Mouse (Mus musculus) midbrain, embryonic 10.5 days (tissue): ENCODE measurements around the gene Vmn2r104. TPM values are rescaled to one million over a fixed set of nuclear protein-coding genes. Genes with fewer than 3 reads are reported as not detected.

Experiments used
- DNase-seq: peaks from one replicate; pipeline ENCODE4 v3.0.0-alpha.2; 2017; ENCODE audit warnings: low spot score
- H3K27ac ChIP-seq: fragments of 300-500 bp; sonication (generic); replicated peaks from 2 replicates; pipeline ENCODE4 v1.5.1; 2016; ENCODE audit warnings: mild to moderate bottlenecking
- H3K27me3 ChIP-seq: fragments of 300-500 bp; sonication (generic); 2 replicates; pipeline ENCODE4 v1.6.1; 2016; ENCODE audit warnings: low read depth, mild to moderate bottlenecking; ENCODE audit not compliant: poor library complexity, severe bottlenecking
- H3K36me3 ChIP-seq: fragments of 300-500 bp; sonication (generic); 2 replicates; pipeline ENCODE4 v1.6.1; 2016; ENCODE audit warnings: mild to moderate bottlenecking, moderate library complexity
- H3K4me1 ChIP-seq: fragments of 300-500 bp; sonication (generic); 2 replicates; pipeline ENCODE4 v1.6.1; 2016
- H3K4me3 ChIP-seq: fragments of 300-500 bp; sonication (generic); 2 replicates; pipeline ENCODE4 v1.5.1; 2016; ENCODE audit warnings: mild to moderate bottlenecking, moderate library complexity
- H3K9me3 ChIP-seq: fragments of 300-500 bp; sonication (generic); replicated peaks from 2 replicates; pipeline ENCODE4 v1.6.1; 2016; ENCODE audit warnings: mild to moderate bottlenecking
- WGBS: fragments of 180-500 bp; shearing (Covaris S2); methylation state at CpG from one replicate; pipeline ENCODE4 v1.1.7; 2016; 5-methylcytosine and 5-hydroxymethylcytosine counted together
- polyA plus RNA-seq: library from polyadenylated mRNA; unstranded; fragments of >200 nt; fragmentation: Nextera tagmentation; extraction: Ambion mirVana; gene quantifications from 2 replicates; pipeline ENCODE4 v1.2.1, GENCODE M21; 2016

Gene Vmn2r104
- not detected in 2 replicates for polyA plus RNA-seq

DNA sequence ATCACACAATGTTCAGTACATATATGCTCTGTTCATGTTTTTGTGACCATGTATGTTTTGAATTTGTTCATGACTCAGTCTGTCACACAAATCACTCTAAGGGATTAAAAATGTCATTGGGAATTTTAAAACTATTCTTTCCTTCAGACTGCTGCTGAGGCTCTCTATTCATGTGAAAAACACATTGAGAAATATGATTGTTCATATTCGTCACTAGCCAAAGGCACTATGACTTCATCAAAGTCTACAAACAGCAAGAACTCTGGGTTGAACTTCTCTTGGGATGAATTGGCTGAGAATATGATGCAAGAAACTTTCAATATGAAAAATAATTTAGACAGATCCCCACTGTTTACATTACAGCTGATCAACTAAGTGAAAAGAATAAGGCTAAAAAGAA lies at the start of gene Vmn2r104:
Vmn2r104 (minus strand) TSS at position 101 of the 400 bp plus-strand sequence.
- H3K36me3 ChIP-seq, result no peaks in the 10 kb centered on the region
- H3K27me3 ChIP-seq, result no peaks in the 10 kb centered on the region
- peaks cover 55% of the 10 kb centered on the region for H3K9me3 ChIP-seq
- H3K27ac ChIP-seq, result no peak within 1 kb of the TSS
- no peaks in the 10 kb centered on the region for H3K4me1 ChIP-seq
- DNase-seq, result no peak
- H3K4me3 ChIP-seq, result no peak within 1 kb of the TSS
- 89% methylated on average over 1 of the region's 1 CpGs for WGBS

- no peaks in the 10 kb centered on the region for H3K4me1 ChIP-seq
- no peak overlapping the region for H3K4me3 ChIP-seq
- peaks cover 41% of the 10 kb centered on the region for H3K9me3 ChIP-seq
- H3K27ac ChIP-seq, result no peak overlapping the region
- H3K36me3 ChIP-seq, result no peaks in the 10 kb centered on the region
- DNase-seq, result no peak
- no peaks in the 10 kb centered on the region for H3K27me3 ChIP-seq
- 80% methylated on average over 6 of the region's 6 CpGs for WGBS
These were observed 26.0 kb upstream of the Vmn2r104 start for GRCm38 (mm10) chr17:20074090-20074489.

GRCm38 (mm10) chr17:20071656-20072396 lies 23.7 kb upstream of the Vmn2r104 start:
- WGBS, result 88% methylated on average over 4 of the region's 4 CpGs
- Histone ChIP-seq H3K27me3 (no peaks in the 10 kb centered on the region), H3K4me3 (no peak overlapping the region), H3K27ac (no peak overlapping the region), H3K36me3 (no peaks in the 10 kb centered on the region), H3K9me3 (peaks cover 34% of the 10 kb centered on the region), H3K4me1 (no peaks in the 10 kb centered on the region)
- no peak for DNase-seq

Other genes starting within 250 kb of the Vmn2r104 start
- not detected in 2 replicates for gene Fpr-rs7, start 65.9 kb upstream of the Vmn2r104 start, polyA plus RNA-seq
- gene Fpr-rs6, start 134.8 kb upstream of the Vmn2r104 start, polyA plus RNA-seq, result not detected in 2 replicates
- not detected in 2 replicates for gene Vmn2r105, start 186.7 kb upstream of the Vmn2r104 start, polyA plus RNA-seq
- not detected in 2 replicates for gene Vmn2r106, start 237.2 kb upstream of the Vmn2r104 start, polyA plus RNA-seq